Mouse (Mus musculus) ES-Bruce4 (cell line): Measurements from ENCODE around the gene Hnf1b.

ENCODE experiments used
- CTCF ChIP-seq: IDR thresholded peaks from one replicate; pipeline ENCODE4 v1.8.1; 2011; ENCODE audit warnings: low read depth, low read length
- EP300 ChIP-seq: IDR thresholded peaks from 2 replicates; pipeline ENCODE4 v1.6.1; 2011; ENCODE audit warnings: low read depth, low read length; ENCODE audit not compliant: insufficient read depth
- POLR2A ChIP-seq: IDR thresholded peaks from one replicate; pipeline ENCODE4 v1.8.1; 2011; ENCODE audit warnings: low read length; ENCODE audit not compliant: insufficient read depth

- no peak for TF ChIP-seq EP300
- peak; percentile 30 for TF ChIP-seq POLR2A
- no peak for TF ChIP-seq CTCF
Measured at GRCm38 (mm10) chr11:83941950-83942840, 92.3 kb downstream of the Hnf1b start, which contains the start of gene Ddx52.
